Mouse (Mus musculus): Measurements from ENCODE around the gene Zfp207. TPM values are rescaled to one million over a fixed set of nuclear protein-coding genes. Genes with fewer than 3 reads are reported as not detected.
A peak's percentile ranks its signal among the peaks of the same experiment; 100 is the strongest.
"Not testable (repeated sequence)": the region's sequence is repeated elsewhere in the genome, so short reads cannot be mapped to it uniquely, and the experiment has no call there.

The Zfp207 gene
- polyA plus RNA-seq, 1 experiment: 66.8 TPM

- peaks cover 7% of the 10 kb centered on the region; the same call in 1 of the 2 replicates for H3K36me3 ChIP-seq (ENCODE audit: control insufficient read depth, insufficient read depth, low read length)
- H3K4me1 ChIP-seq (ENCODE audit: control insufficient read depth, insufficient read depth, low read length): peaks cover 14% of the 10 kb centered on the region
- peak overlapping the region; percentile 36; the same call in 1 of the 2 replicates for H3K4me3 ChIP-seq (ENCODE audit: insufficient read depth, low read depth, low read length)
- no peak for DNase-seq
- 14% methylated on average over 4 of the region's 4 CpGs for WGBS
- H3K27me3 ChIP-seq (replicated peaks; ENCODE audit: control insufficient read depth, insufficient read depth, low read length): no peaks in the 10 kb centered on the region
- TF ChIP-seq POLR2A (IDR thresholded peaks at IDR 0.05; ENCODE audit: low read depth, low read length): no peak
- no peak for TF ChIP-seq CTCF (conservative IDR thresholded peaks at IDR 0.05; ENCODE audit: insufficient read depth, insufficient read length, low read depth, low read length)
- no peak overlapping the region for H3K27ac ChIP-seq (ENCODE audit: insufficient read depth, low read depth, low read length)
These were observed 2.0 kb downstream of the Zfp207 start for GRCm38 (mm10) chr11:80385055-80385454.

GRCm38 (mm10) chr11:80386790-80387189 lies 3.7 kb downstream of the Zfp207 start:
- WGBS: 39% methylated on average over 2 of the region's 2 CpGs
- H3K36me3 ChIP-seq (ENCODE audit: control insufficient read depth, insufficient read depth, low read length): peaks cover 14% of the 10 kb centered on the region
- no peak overlapping the region for H3K4me3 ChIP-seq (ENCODE audit: insufficient read depth, low read depth, low read length)

GRCm38 (mm10) chr11:80389885-80390284 lies 6.8 kb downstream of the Zfp207 start:
- Histone ChIP-seq H3K36me3 (ENCODE audit: control insufficient read depth, insufficient read depth, low read length) (peaks cover 21% of the 10 kb centered on the region), H3K4me3 (ENCODE audit: insufficient read depth, low read depth, low read length) (no peak overlapping the region), H3K27me3 (replicated peaks; ENCODE audit: control insufficient read depth, insufficient read depth, low read length) (no peaks in the 10 kb centered on the region), H3K4me1 (ENCODE audit: control insufficient read depth, insufficient read depth, low read length) (peaks cover 4% of the 10 kb centered on the region), H3K27ac (ENCODE audit: insufficient read depth, low read depth, low read length) (no peak overlapping the region)
- DNase-seq: no peak
- 86% methylated on average over 1 of the region's 1 CpGs for WGBS
- TF ChIP-seq POLR2A (IDR thresholded peaks at IDR 0.05; ENCODE audit: low read depth, low read length) (no peak), CTCF (conservative IDR thresholded peaks at IDR 0.05; ENCODE audit: insufficient read depth, insufficient read length, low read depth, low read length) (no peak)

More at GRCm38 (mm10) chr11:80386790-80387189, 3.7 kb downstream of the Zfp207 start:
- Histone ChIP-seq H3K27ac (ENCODE audit: insufficient read depth, low read depth, low read length) (no peak overlapping the region), H3K4me1 (ENCODE audit: control insufficient read depth, insufficient read depth, low read length) (peaks cover 14% of the 10 kb centered on the region), H3K27me3 (replicated peaks; ENCODE audit: control insufficient read depth, insufficient read depth, low read length) (no peaks in the 10 kb centered on the region)
- no peak for DNase-seq
- TF ChIP-seq POLR2A (IDR thresholded peaks at IDR 0.05; ENCODE audit: low read depth, low read length): no peak
- TF ChIP-seq CTCF (conservative IDR thresholded peaks at IDR 0.05; ENCODE audit: insufficient read depth, insufficient read length, low read depth, low read length): no peak

- 91% methylated on average over 2 of the region's 2 CpGs for WGBS
- Histone ChIP-seq H3K27ac (ENCODE audit: insufficient read depth, low read depth, low read length) (no peak overlapping the region), H3K27me3 (replicated peaks; ENCODE audit: control insufficient read depth, insufficient read depth, low read length) (no peaks in the 10 kb centered on the region)
These were observed 8.5 kb downstream of the Zfp207 start for GRCm38 (mm10) chr11:80391407-80392120.

GRCm38 (mm10) chr11:80395930-80396329 lies 12.9 kb downstream of the Zfp207 start:
- H3K36me3 ChIP-seq (ENCODE audit: control insufficient read depth, insufficient read depth, low read length): peaks cover 29% of the 10 kb centered on the region
- 82% methylated on average over 3 of the region's 3 CpGs for WGBS

More at GRCm38 (mm10) chr11:80391407-80392120, 8.5 kb downstream of the Zfp207 start:
- TF ChIP-seq POLR2A (IDR thresholded peaks at IDR 0.05; ENCODE audit: low read depth, low read length) (no peak), CTCF (conservative IDR thresholded peaks at IDR 0.05; ENCODE audit: insufficient read depth, insufficient read length, low read depth, low read length) (no peak)
- peaks cover 28% of the 10 kb centered on the region for H3K36me3 ChIP-seq (ENCODE audit: control insufficient read depth, insufficient read depth, low read length)
- no peaks in the 10 kb centered on the region; the same call in 1 of the 2 replicates for H3K4me1 ChIP-seq (ENCODE audit: control insufficient read depth, insufficient read depth, low read length)
- no peak overlapping the region for H3K4me3 ChIP-seq (ENCODE audit: insufficient read depth, low read depth, low read length)
- no peak for DNase-seq

GRCm38 (mm10) chr11:80396617-80397016 lies 13.5 kb downstream of the Zfp207 start:
- Histone ChIP-seq H3K36me3 (ENCODE audit: control insufficient read depth, insufficient read depth, low read length) (peaks cover 24% of the 10 kb centered on the region), H3K4me1 (ENCODE audit: control insufficient read depth, insufficient read depth, low read length) (no peaks in the 10 kb centered on the region), H3K27ac (ENCODE audit: insufficient read depth, low read depth, low read length) (no peak overlapping the region), H3K4me3 (ENCODE audit: insufficient read depth, low read depth, low read length) (no peak overlapping the region), H3K27me3 (replicated peaks; ENCODE audit: control insufficient read depth, insufficient read depth, low read length) (no peaks in the 10 kb centered on the region)
- DNase-seq: no peak
- TF ChIP-seq CTCF (conservative IDR thresholded peaks at IDR 0.05; ENCODE audit: insufficient read depth, insufficient read length, low read depth, low read length) (no peak), POLR2A (IDR thresholded peaks at IDR 0.05; ENCODE audit: low read depth, low read length) (no peak)
- WGBS: 80% methylated on average over 4 of the region's 4 CpGs

More at GRCm38 (mm10) chr11:80395930-80396329, 12.9 kb downstream of the Zfp207 start:
- TF ChIP-seq CTCF (conservative IDR thresholded peaks at IDR 0.05; ENCODE audit: insufficient read depth, insufficient read length, low read depth, low read length) (no peak), POLR2A (IDR thresholded peaks at IDR 0.05; ENCODE audit: low read depth, low read length) (no peak)
- no peak for DNase-seq
- no peaks in the 10 kb centered on the region for H3K4me1 ChIP-seq (ENCODE audit: control insufficient read depth, insufficient read depth, low read length)
- no peak overlapping the region for H3K27ac ChIP-seq (ENCODE audit: insufficient read depth, low read depth, low read length)
- no peak overlapping the region for H3K4me3 ChIP-seq (ENCODE audit: insufficient read depth, low read depth, low read length)
- H3K27me3 ChIP-seq (replicated peaks; ENCODE audit: control insufficient read depth, insufficient read depth, low read length): no peaks in the 10 kb centered on the region

GRCm38 (mm10) chr11:80407878-80408277 lies 24.8 kb downstream of the Zfp207 start:
- WGBS: 97% methylated on average over 6 of the region's 6 CpGs
- H3K27me3 ChIP-seq (replicated peaks; ENCODE audit: control insufficient read depth, insufficient read depth, low read length); DNase-seq; H3K4me1 ChIP-seq (ENCODE audit: control insufficient read depth, insufficient read depth, low read length); H3K27ac ChIP-seq (ENCODE audit: insufficient read depth, low read depth, low read length); H3K4me3 ChIP-seq (ENCODE audit: insufficient read depth, low read depth, low read length): not testable (repeated sequence)
- H3K36me3 ChIP-seq (ENCODE audit: control insufficient read depth, insufficient read depth, low read length): peaks cover 18% of the 10 kb centered on the region
